Mouse (Mus musculus) cerebellum, adult 2 months (tissue): Measurements from ENCODE around the gene Dph5. TPM values are rescaled to one million over a fixed set of nuclear protein-coding genes. Genes with fewer than 3 reads are reported as not detected.
"Not testable (repeated sequence)": the region's sequence is repeated elsewhere in the genome, so short reads cannot be mapped to it uniquely, and the experiment has no call there.

Experiments used
- DNase-seq, 2 experiments: peaks; one replicate each; pipeline ENCODE4 v3.0.0; 2021
- H3K27ac ChIP-seq: fragments of 200-500 bp; 2 replicates; pipeline ENCODE4 v1.5.1; 2012; ENCODE audit warnings: low read length, control low read depth, inconsistent platforms; ENCODE audit not compliant: insufficient read depth
- H3K27me3 ChIP-seq: fragments of 200-500 bp; 2 replicates; pipeline ENCODE4 v1.6.1; 2012; ENCODE audit warnings: inconsistent platforms, mild to moderate bottlenecking, low read length, moderate library complexity; ENCODE audit not compliant: control insufficient read depth, insufficient read depth
- H3K4me1 ChIP-seq: fragments of 200-500 bp; 2 replicates; pipeline ENCODE4 v1.6.1; 2011; ENCODE audit warnings: low read length; ENCODE audit not compliant: control insufficient read depth, insufficient read depth
- H3K4me3 ChIP-seq: fragments of 200-500 bp; replicated peaks from 2 replicates; pipeline ENCODE3; 2011; ENCODE audit warnings: mild to moderate bottlenecking, low read depth, low read length, control low read depth; ENCODE audit not compliant: insufficient read depth
- CTCF ChIP-seq: fragments of 200-500 bp; IDR thresholded peaks from 2 replicates; pipeline ENCODE4 v1.5.1; 2011; ENCODE audit warnings: low read depth, mild to moderate bottlenecking, control low read depth, low read length, moderate library complexity, borderline replicate concordance; ENCODE audit not compliant: insufficient read depth
- POLR2A ChIP-seq: fragments of 200-500 bp; IDR thresholded peaks from 2 replicates; pipeline ENCODE4 v1.6.1; 2011; ENCODE audit warnings: low read length, control low read depth, borderline replicate concordance; ENCODE audit not compliant: insufficient read depth
- WGBS: fragments of 180-500 bp; shearing (Covaris S2); methylation state at CpG from one replicate; pipeline ENCODE4 v1.1.7; 2018; 5-methylcytosine and 5-hydroxymethylcytosine counted together
- polyA plus RNA-seq: library from polyadenylated mRNA; depleted of rRNA; stranded (reverse); fragments of >200 nt; gene quantifications from 2 replicates; pipeline ENCODE4 v1.2.3, GENCODE M21; 2012

Dph5 gene
- polyA plus RNA-seq, 1 experiment = 11.4 TPM

DNA sequence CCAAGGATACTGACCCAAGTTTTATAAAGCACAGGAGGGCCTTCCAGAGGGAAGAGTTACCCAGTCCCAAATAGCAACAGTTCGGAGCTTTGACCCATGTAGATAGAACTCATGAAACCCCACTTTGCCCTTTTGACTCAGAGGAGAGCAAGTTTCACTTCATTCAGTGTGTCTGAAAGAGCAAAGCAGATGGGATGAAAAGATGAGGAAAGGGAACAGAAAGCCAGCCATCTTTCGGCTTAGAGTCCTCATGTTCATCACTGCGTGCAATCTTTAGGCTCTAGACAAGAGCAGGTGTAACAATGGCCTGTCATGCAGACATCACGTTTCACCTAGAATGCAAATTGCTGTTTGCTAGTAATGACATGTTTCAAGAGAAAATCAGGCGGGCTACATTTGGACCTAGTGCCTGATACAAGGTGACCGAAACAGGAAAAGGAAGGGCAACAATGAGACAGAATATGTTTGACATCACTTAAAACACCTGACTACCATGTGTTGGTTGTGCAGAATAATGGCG lies 32.9 kb upstream of the Dph5 start:
- TF ChIP-seq POLR2A (no peak), CTCF (no peak)
- Histone ChIP-seq H3K4me1 (no peaks in the 10 kb centered on the region), H3K4me3 (no peak overlapping the region), H3K27ac (no peak overlapping the region), H3K27me3 (no peaks in the 10 kb centered on the region)
- 91% methylated on average over 7 of the region's 7 CpGs for WGBS
- no peak for DNase-seq

DNA sequence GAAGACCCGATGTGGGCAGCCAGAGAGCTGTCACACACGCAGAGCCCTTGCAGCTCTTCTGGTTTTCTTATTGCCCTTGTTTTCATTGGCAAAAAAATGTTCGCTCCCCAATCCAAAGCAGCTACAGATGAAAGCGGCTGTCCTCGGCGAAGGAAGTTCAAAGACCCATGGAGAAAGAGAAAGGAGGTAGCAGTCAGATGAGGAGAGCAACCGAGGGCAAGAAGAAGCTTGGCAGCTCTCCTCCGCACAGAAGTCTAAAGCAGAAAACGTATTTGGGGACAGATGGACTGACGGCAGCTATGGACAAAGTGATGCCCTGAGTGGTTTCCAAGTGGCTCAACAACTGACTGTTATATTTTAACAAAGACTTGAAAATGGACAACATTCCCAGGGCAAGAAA lies 32.1 kb upstream of the Dph5 start:
- 36% methylated on average over 10 of the region's 10 CpGs for WGBS
- peak; percentile 9 to 29 for DNase-seq
- Histone ChIP-seq H3K4me3 (no peak overlapping the region), H3K27me3 (no peaks in the 10 kb centered on the region), H3K27ac (no peak overlapping the region), H3K4me1 (no peaks in the 10 kb centered on the region)
- TF ChIP-seq CTCF = no peak
- no peak for TF ChIP-seq POLR2A

DNA sequence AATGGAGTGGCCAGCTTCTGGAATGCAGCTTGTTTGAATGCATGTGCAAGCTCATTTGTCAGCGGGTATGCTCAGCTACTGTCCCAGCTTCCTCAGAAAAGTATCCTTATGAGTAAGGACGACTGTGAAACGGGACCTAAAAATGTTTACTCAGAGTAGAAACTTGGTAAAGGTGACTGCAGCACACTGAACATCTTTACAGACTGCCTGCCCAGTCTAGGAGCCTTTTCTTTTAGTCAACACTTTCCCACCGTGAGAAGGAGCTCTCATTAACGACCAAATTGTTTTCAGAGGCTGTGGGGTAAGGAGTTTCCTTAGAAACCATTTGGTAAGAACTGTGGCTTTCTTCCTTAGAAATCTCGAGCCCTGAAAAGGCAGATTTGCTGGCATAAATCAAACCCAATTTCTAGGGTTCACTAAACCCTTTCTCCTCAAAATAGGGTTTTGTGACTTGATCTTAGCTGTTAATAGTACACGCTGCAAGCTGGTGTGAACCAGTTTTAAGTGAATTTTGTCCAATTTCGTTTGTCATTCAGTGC lies 31.1 kb upstream of the Dph5 start:
- H3K4me1 ChIP-seq = no peaks in the 10 kb centered on the region
- TF ChIP-seq POLR2A (no peak), CTCF (no peak)
- DNase-seq = peak in 1 of 2 experiments; percentile 8
- no peaks in the 10 kb centered on the region for H3K27me3 ChIP-seq
- H3K27ac ChIP-seq = no peak overlapping the region
- H3K4me3 ChIP-seq = no peak overlapping the region
- 19% methylated on average over 8 of the region's 8 CpGs for WGBS

DNA sequence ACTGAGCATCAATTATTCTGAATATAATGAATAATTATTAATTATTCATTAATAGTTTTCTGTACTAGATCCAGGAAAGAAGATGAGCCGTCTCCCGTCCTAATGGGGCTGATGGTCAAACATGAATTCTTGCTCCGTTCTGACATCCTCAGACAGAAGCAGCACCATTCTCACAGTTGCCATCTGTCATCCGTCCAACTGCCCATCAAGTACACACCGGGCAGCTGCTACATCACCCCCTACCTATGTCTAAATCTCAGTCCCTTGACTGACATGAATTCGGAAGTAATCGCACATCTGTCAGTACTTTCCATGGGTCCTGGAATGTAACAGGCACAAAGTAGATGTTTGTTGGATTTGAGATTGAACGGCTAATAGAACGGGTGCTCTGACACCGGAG lies 30.2 kb upstream of the Dph5 start:
- no peak for DNase-seq
- no peaks in the 10 kb centered on the region for H3K4me1 ChIP-seq
- no peaks in the 10 kb centered on the region for H3K27me3 ChIP-seq
- TF ChIP-seq CTCF (no peak), POLR2A (no peak)
- no peak overlapping the region for H3K27ac ChIP-seq
- 25% methylated on average over 10 of the region's 10 CpGs for WGBS
- no peak overlapping the region for H3K4me3 ChIP-seq

DNA sequence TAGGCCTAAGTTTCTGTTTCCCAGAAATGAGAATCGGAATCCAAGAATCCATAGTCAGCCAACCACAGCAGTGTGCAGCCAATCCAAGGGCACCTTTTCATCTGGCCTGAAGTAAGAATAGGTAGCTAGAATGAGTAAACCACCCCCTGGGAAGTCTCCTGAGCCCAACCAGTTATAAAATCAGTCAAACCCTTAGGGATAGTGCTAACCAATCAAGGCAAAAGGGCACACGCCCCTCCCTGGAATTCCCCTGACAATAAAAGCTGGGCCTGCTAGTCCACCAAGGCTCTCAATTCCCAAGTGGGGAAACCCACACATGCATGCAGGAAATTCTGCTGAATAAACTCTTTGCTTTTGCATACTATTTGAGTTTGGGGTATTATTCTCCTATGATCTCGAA lies 28.8 kb upstream of the Dph5 start:
- Histone ChIP-seq H3K4me1 (no peaks in the 10 kb centered on the region), H3K27me3 (no peaks in the 10 kb centered on the region), H3K4me3 (no peak overlapping the region), H3K27ac (no peak overlapping the region)
- TF ChIP-seq POLR2A (no peak), CTCF (no peak)
- DNase-seq = no peak
- WGBS = 86% methylated on average over 3 of the region's 3 CpGs

DNA sequence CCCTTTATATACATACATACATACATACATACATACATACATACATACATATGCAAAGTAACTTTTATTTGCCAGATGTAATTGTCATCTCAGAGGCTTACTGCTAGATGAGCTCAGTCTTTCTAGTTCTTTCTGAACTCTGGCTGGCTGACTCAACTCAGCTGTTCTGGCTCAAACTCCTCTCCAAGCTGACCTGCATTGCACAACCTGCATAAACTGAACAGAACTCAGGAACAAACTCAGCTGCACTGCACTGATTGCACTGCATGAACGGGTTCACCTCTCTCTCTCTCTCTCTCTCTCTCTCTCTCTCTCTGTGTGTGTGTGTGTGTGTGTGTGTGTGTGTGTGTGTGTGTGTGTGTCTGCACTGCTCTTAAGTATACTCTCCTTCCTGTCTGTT lies 26.9 kb upstream of the Dph5 start:
- H3K4me3 ChIP-seq, DNase-seq: not testable (repeated sequence)
- WGBS = 89% methylated on average over 1 of the region's 1 CpGs

DNA sequence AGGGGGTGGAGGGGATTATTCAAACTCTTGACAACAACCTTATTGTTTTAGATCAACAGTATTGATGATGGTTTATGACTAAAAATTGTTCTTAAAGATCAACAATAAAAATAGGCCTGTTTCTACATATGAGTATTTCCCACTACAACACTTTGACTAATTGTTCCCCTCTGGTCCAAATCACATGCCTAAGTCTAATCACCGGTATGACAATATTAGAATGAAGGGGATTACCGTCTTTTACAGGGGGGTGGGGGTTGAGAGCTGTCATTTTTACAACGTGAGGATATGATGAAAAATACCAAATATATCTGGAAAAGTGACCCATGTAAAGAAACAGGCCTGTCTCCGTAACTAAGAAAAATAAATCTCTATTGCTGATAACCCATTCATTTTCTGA lies 24.1 kb upstream of the Dph5 start:
- Histone ChIP-seq H3K4me3 (no peak overlapping the region), H3K27me3 (no peaks in the 10 kb centered on the region), H3K4me1 (no peaks in the 10 kb centered on the region), H3K27ac (no peak overlapping the region)
- WGBS = 74% methylated on average over 4 of the region's 4 CpGs
- TF ChIP-seq POLR2A (no peak), CTCF (no peak)
- DNase-seq = no peak

More for the DNA sequence above, 26.9 kb upstream of the Dph5 start:
- not testable (repeated sequence) for H3K27ac ChIP-seq, H3K27me3 ChIP-seq, H3K4me1 ChIP-seq

DNA sequence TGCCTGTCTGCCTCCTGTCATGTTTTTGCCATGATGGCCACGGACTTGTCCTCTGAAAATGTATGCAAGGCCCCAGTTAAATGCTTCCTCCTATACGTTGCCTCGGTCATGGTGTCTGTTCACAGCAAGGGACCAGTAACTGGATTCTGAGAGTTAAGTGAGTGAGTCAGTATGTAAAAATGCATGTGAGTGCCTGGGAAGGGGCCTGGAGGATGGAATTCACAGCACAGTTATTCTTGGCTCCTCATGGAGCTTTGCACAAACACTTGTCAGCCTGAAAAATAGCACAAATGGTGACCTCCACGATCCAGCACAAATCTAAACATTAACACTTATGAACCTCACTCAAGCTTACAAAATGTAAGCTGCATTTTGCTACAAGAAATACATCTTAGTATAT lies 20.5 kb upstream of the Dph5 start:
- no peak overlapping the region for H3K27ac ChIP-seq
- WGBS = 65% methylated on average over 4 of the region's 4 CpGs

DNA sequence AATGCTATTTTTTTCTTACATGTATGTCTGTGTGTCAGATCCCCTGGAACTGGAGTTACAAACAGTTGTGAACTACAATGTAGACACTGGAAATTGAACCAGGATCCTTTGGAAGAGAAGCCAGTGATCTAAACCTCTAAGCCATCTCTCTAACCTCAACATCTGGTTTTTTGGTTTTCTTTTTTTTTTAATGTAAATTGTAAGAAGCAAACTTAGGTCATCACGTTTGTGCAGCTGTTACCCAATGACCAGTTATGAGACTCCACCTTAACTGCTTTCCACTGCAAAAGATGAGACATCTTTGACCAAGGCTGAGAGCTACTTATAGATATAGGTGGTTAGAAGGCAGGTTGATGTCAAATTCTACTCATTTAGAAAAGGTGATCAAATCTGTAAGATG lies 19.7 kb upstream of the Dph5 start:
- no peak for DNase-seq
- Histone ChIP-seq H3K27ac (no peak overlapping the region), H3K4me1 (no peaks in the 10 kb centered on the region), H3K4me3 (no peak overlapping the region), H3K27me3 (no peaks in the 10 kb centered on the region)
- 72% methylated on average over 1 of the region's 1 CpGs for WGBS
- TF ChIP-seq POLR2A (no peak), CTCF (no peak)

More for the DNA sequence above, 20.5 kb upstream of the Dph5 start:
- Histone ChIP-seq H3K27me3 (no peaks in the 10 kb centered on the region), H3K4me3 (no peak overlapping the region), H3K4me1 (no peaks in the 10 kb centered on the region)
- DNase-seq = no peak
- TF ChIP-seq POLR2A = no peak
- TF ChIP-seq CTCF = no peak
